Mouse (Mus musculus): Measurements from ENCODE around the gene Knl1. TPM values are rescaled to one million over a fixed set of nuclear protein-coding genes. Genes with fewer than 3 reads are reported as not detected.

The Knl1 gene
- polyA plus RNA-seq, 1 experiment: 1.4 TPM

GRCm38 (mm10) chr2:119047849-119048248 lies 930 bp downstream of the Knl1 start:
- Histone ChIP-seq H3K4me3 (peak overlapping the region; percentile 74), H3K36me3 (ENCODE audit: control insufficient read depth, insufficient read depth) (no peaks in the 10 kb centered on the region), H3K4me2 (ENCODE audit: low read depth) (peak overlapping the region; percentile 71), H3K79me2 (ENCODE audit: control insufficient read depth, insufficient read depth) (peaks cover 53% of the 10 kb centered on the region), H3ac (ENCODE audit: control insufficient read depth, insufficient read length) (peak overlapping the region; percentile 26), H3K27me3 (ENCODE audit: control insufficient read depth, insufficient read depth, insufficient read length) (no peaks in the 10 kb centered on the region)
- TF ChIP-seq POLR2A (IDR thresholded peaks at IDR 0.05; ENCODE audit: insufficient read length, low read depth) (no peak), MAX (IDR thresholded peaks at IDR 0.05; ENCODE audit: low read depth) (no peak), CEBPB (IDR thresholded peaks at IDR 0.05; ENCODE audit: insufficient read depth, poor library complexity, severe bottlenecking) (no peak), TCF12 (IDR thresholded peaks at IDR 0.05; ENCODE audit: insufficient read depth, poor library complexity, severe bottlenecking) (no peak), USF1 (IDR thresholded peaks at IDR 0.05; ENCODE audit: low read depth) (no peak), MYOD1 (IDR thresholded peaks at IDR 0.05; ENCODE audit: control insufficient read depth in 1 of 3, insufficient read length in 2 of 3, low read depth in 2 of 3) (no peak), SRF (IDR thresholded peaks at IDR 0.05; ENCODE audit: control insufficient read depth, insufficient read length, low read depth) (no peak)

DNA sequence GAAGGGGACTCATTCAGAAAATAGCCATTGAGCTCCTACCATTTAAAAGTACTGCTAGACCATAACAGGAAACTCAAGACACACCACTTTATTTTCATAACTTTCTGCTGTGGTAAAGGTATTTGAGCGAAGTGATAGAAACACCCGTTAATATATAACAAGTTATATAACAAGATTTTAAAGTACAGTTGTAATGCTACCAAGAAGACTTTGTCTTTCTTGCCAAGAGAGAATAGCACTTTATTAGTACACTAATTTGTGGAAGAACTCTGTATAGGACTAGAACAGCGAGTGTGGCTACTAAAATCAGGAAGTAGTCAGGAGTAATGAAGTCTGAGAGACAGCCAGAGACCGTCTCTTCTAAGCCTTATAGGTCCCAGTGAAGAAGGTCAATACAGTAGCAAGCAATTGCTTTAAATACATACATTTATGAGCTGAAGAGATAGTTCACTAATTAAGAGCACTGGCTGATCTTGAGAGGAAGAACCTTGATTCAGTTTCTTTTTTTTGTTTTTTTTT lies 3.3 kb downstream of the Knl1 start:
- Histone ChIP-seq H3K4me2 (ENCODE audit: low read depth) (no peak overlapping the region), H3K4me3 (no peak overlapping the region), H3K79me2 (ENCODE audit: control insufficient read depth, insufficient read depth) (peaks cover 70% of the 10 kb centered on the region), H3K36me3 (ENCODE audit: control insufficient read depth, insufficient read depth) (no peaks in the 10 kb centered on the region), H3K27me3 (ENCODE audit: control insufficient read depth, insufficient read depth, insufficient read length) (no peaks in the 10 kb centered on the region), H3ac (ENCODE audit: control insufficient read depth, insufficient read length) (no peak overlapping the region)
- TF ChIP-seq POLR2AphosphoS2 (IDR thresholded peaks at IDR 0.05; ENCODE audit: insufficient read length, low read depth): no peak
- TF ChIP-seq REST (IDR thresholded peaks at IDR 0.05; ENCODE audit: insufficient read depth, insufficient read length): no peak
- no peak for TF ChIP-seq USF1 (IDR thresholded peaks at IDR 0.05; ENCODE audit: low read depth)
- TF ChIP-seq SRF (IDR thresholded peaks at IDR 0.05; ENCODE audit: control insufficient read depth, insufficient read length, low read depth): no peak
- no peak for TF ChIP-seq MAX (IDR thresholded peaks at IDR 0.05; ENCODE audit: low read depth)
- no peak for TF ChIP-seq TCF12 (IDR thresholded peaks at IDR 0.05; ENCODE audit: insufficient read depth, poor library complexity, severe bottlenecking)
- no peak for TF ChIP-seq MYOD1 (IDR thresholded peaks at IDR 0.05; ENCODE audit: control insufficient read depth in 1 of 3, insufficient read length in 2 of 3, low read depth in 2 of 3)
- TF ChIP-seq CEBPB (IDR thresholded peaks at IDR 0.05; ENCODE audit: insufficient read depth, poor library complexity, severe bottlenecking): no peak
- no peak for TF ChIP-seq E2F4 (IDR thresholded peaks at IDR 0.05; ENCODE audit: insufficient read depth)
- no peak for TF ChIP-seq MYOG (IDR thresholded peaks at IDR 0.05; ENCODE audit: control insufficient read depth in 1 of 3, insufficient read depth in 1 of 3, insufficient read length in 2 of 3, low read depth in 2 of 3)
- TF ChIP-seq POLR2A (IDR thresholded peaks at IDR 0.05; ENCODE audit: insufficient read length, low read depth): no peak
- no peak for TF ChIP-seq TCF3 (IDR thresholded peaks at IDR 0.05; ENCODE audit: insufficient read length, low read depth)

GRCm38 (mm10) chr2:119060139-119060538 lies 13.2 kb downstream of the Knl1 start:
- H3ac ChIP-seq (ENCODE audit: control insufficient read depth, insufficient read length): no peak overlapping the region
- H3K4me2 ChIP-seq (ENCODE audit: low read depth): no peak overlapping the region
- H3K27me3 ChIP-seq (ENCODE audit: control insufficient read depth, insufficient read depth, insufficient read length): no peaks in the 10 kb centered on the region
- H3K4me3 ChIP-seq: no peak overlapping the region
- H3K79me2 ChIP-seq (ENCODE audit: control insufficient read depth, insufficient read depth): peaks cover 31% of the 10 kb centered on the region
- peaks cover 15% of the 10 kb centered on the region for H3K36me3 ChIP-seq (ENCODE audit: control insufficient read depth, insufficient read depth)
- TF ChIP-seq SRF (IDR thresholded peaks at IDR 0.05; ENCODE audit: control insufficient read depth, insufficient read length, low read depth) (no peak), REST (IDR thresholded peaks at IDR 0.05; ENCODE audit: insufficient read depth, insufficient read length) (no peak), MYOD1 (IDR thresholded peaks at IDR 0.05; ENCODE audit: control insufficient read depth in 1 of 3, insufficient read length in 2 of 3, low read depth in 2 of 3) (no peak), USF1 (IDR thresholded peaks at IDR 0.05; ENCODE audit: low read depth) (no peak), CEBPB (IDR thresholded peaks at IDR 0.05; ENCODE audit: insufficient read depth, poor library complexity, severe bottlenecking) (no peak)

DNA sequence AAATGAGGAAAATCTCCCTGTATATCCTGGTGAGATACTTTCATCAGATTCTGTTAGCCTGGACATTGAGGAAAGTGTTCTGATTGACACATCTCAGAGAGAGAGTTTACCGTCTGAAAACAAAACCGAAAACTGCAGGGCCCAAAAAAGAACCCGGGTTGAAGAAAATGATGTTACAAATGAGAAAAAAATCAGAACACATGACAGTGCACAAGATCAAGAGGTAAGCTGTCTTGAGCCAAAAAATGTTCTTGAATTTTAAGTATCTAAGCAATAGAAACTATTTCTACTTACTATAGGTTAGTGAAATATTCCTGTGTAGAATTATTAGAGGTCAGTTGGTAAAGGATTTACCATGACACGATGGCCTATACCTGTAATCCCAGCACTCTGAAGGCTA lies 25.5 kb downstream of the Knl1 start:
- Histone ChIP-seq H3K36me3 (ENCODE audit: control insufficient read depth, insufficient read depth) (peaks cover 23% of the 10 kb centered on the region), H3K27me3 (ENCODE audit: control insufficient read depth, insufficient read depth, insufficient read length) (no peaks in the 10 kb centered on the region), H3K4me3 (no peak overlapping the region), H3K4me2 (ENCODE audit: low read depth) (no peak overlapping the region), H3K79me2 (ENCODE audit: control insufficient read depth, insufficient read depth) (no peaks in the 10 kb centered on the region), H3ac (ENCODE audit: control insufficient read depth, insufficient read length) (no peak overlapping the region)
- TF ChIP-seq POLR2AphosphoS2 (IDR thresholded peaks at IDR 0.05; ENCODE audit: insufficient read length, low read depth) (no peak), USF1 (IDR thresholded peaks at IDR 0.05; ENCODE audit: low read depth) (no peak), MYOD1 (IDR thresholded peaks at IDR 0.05; ENCODE audit: control insufficient read depth in 1 of 3, insufficient read length in 2 of 3, low read depth in 2 of 3) (no peak), SRF (IDR thresholded peaks at IDR 0.05; ENCODE audit: control insufficient read depth, insufficient read length, low read depth) (no peak), MAX (IDR thresholded peaks at IDR 0.05; ENCODE audit: low read depth) (no peak), E2F4 (IDR thresholded peaks at IDR 0.05; ENCODE audit: insufficient read depth) (no peak)

DNA sequence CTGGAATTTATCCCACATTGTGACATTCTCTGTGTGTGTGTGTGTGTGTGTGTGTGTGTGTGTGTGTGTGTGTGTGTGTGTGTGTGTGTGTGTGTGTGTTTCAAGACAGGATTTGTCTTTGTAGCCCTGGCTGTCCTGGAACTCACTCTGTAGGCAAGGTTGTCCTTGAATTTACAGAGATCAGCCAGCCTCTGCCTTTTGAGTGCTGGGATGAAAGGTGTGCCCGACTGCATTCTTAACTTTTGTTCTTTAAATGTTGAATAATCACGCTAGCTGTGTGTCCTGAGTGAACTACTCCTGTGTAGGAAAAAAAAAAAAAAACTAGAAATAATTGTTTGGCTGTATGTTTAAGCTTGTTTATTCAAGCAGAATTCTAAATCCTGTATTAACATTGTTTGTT lies 39.2 kb downstream of the Knl1 start:
- H3K36me3 ChIP-seq (ENCODE audit: control insufficient read depth, insufficient read depth): peaks cover 26% of the 10 kb centered on the region
- H3K4me3 ChIP-seq: no peak overlapping the region
- H3K79me2 ChIP-seq (ENCODE audit: control insufficient read depth, insufficient read depth): no peaks in the 10 kb centered on the region
- H3ac ChIP-seq (ENCODE audit: control insufficient read depth, insufficient read length): no peak overlapping the region
- TF ChIP-seq TCF12 (IDR thresholded peaks at IDR 0.05; ENCODE audit: insufficient read depth, poor library complexity, severe bottlenecking): no peak
- no peak for TF ChIP-seq MYOG (IDR thresholded peaks at IDR 0.05; ENCODE audit: control insufficient read depth in 1 of 3, insufficient read depth in 1 of 3, insufficient read length in 2 of 3, low read depth in 2 of 3)
- TF ChIP-seq MAX (IDR thresholded peaks at IDR 0.05; ENCODE audit: low read depth): no peak
- TF ChIP-seq POLR2A (IDR thresholded peaks at IDR 0.05; ENCODE audit: insufficient read length, low read depth): no peak
- TF ChIP-seq MYOD1 (IDR thresholded peaks at IDR 0.05; ENCODE audit: control insufficient read depth in 1 of 3, insufficient read length in 2 of 3, low read depth in 2 of 3): no peak
- no peak for TF ChIP-seq REST (IDR thresholded peaks at IDR 0.05; ENCODE audit: insufficient read depth, insufficient read length)
- no peak for TF ChIP-seq E2F4 (IDR thresholded peaks at IDR 0.05; ENCODE audit: insufficient read depth)
- TF ChIP-seq SRF (IDR thresholded peaks at IDR 0.05; ENCODE audit: control insufficient read depth, insufficient read length, low read depth): no peak
- TF ChIP-seq USF1 (IDR thresholded peaks at IDR 0.05; ENCODE audit: low read depth): no peak
- TF ChIP-seq POLR2AphosphoS2 (IDR thresholded peaks at IDR 0.05; ENCODE audit: insufficient read length, low read depth): no peak
- TF ChIP-seq CEBPB (IDR thresholded peaks at IDR 0.05; ENCODE audit: insufficient read depth, poor library complexity, severe bottlenecking): no peak
- TF ChIP-seq TCF3 (IDR thresholded peaks at IDR 0.05; ENCODE audit: insufficient read length, low read depth): no peak
- H3K4me2 ChIP-seq (ENCODE audit: low read depth): no peak overlapping the region
- no peaks in the 10 kb centered on the region for H3K27me3 ChIP-seq (ENCODE audit: control insufficient read depth, insufficient read depth, insufficient read length)
